Mouse (Mus musculus) ovary, postnatal 14 days (tissue): Measurements from ENCODE around the gene Mapkap1.

ENCODE experiments used
- DNase-seq: peaks from one replicate; pipeline ENCODE4 v3.0.0; 2022; ENCODE audit warnings: low spot score

Gene Mapkap1

DNA sequence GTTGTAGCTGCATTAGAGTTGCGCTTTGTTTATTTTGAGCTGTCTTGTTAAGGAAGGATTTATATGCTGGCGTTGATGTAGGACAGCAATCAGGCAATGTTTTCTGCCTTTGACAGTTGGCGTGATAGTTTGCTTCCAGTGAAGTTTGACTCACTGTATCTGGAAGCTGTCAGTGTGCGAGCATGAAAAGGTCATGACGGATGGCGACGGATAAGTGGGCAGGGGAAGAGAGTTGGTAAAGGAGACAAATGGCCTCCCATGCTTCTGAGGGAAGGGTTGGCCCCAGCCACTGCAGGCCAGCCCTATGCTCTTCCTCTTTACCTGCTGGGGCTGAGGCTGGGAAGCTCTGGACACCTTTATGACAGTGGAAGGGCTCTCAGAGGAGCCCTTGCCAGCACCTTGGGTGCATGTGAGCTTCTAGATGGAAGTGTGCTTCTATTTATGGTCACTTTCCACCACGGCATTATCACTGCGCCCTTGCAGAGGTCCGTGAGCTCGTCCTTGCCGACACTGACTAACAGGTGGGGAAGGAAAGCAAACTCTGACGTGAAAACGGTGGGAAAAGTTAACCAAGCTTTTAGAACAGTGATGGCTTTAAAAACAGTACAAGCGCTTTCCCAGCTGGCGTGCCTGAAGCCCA, 185.3 kb downstream of the Mapkap1 start:
- DNase-seq: no peak

DNA sequence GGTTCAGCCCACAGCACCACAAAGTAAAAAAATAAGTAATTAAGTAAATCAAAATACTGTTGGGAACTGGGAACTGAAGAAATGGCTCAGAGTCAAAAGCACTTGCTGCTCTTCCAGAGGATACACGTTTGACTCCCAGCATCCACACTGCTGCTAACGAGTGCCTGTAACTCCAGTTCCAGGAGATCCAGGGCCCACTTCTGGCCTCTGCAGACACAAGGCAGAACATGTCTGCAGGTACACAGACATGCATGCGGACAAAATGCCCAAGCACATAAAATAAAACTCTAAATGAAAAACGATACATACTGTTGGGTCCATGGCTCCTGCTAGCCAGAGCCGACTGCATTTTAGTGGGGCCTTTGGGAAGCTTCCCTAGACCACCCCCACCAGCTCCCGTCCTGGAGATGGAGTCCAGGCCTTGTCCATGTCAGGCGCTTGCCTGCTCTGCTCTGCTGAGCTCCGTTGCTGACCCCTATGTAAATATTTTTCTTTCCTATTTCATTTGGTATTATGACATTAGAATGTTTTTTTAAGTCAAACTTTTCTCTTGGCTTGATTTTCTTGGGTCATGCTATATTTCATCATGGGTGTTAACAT, 185.9 kb downstream of the Mapkap1 start:
- no peak for DNase-seq

DNA sequence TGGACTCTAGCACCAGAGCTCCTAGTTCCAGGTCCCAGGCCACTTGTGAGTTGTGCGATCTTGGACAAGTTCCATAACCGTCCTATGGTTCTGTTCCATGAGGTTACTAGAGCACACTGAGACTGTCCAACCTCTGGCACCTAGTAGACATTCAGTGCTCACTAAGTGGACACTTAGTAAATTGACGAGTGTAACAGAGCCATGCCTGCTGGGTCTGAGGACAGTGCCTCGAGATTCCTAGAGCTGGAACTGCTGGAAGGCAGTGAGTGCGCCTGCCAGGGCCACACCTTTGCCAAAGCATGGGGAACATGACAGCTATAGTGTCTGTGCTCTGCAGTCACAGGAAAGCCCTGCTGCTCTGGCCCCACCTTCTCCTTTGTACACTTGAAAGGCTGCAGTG, 187.4 kb downstream of the Mapkap1 start:
- DNase-seq: no peak

DNA sequence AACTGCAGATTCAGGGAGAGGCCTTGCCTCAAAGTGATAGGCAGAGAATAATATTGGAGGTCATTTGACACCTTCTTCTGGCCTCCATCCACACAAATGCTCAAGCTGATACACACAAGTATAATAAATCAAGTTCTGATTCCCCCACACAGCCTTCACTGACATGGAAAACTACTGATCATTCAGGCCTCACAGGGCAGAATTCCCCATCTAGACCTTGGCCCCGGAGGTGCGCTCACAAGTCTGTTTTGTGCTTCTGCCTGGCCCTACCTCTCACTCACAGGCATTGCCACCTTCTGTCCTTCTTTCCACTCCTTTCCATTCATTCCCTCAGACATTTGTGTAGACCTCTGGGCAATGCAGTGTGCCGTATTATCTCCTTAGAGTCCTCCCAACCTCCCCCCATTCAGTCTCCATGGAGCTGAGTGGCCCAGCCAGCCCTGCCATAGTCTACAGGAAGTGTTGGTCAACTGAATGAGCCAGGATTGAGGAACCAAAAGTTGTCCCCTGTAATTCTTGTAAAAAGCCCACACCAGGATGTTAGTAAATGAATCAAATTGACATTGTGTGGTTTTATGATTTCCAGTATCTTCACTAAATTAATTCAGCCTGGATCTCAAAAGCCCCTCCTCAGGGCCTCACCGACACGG, 193.2 kb downstream of the Mapkap1 start:
- DNase-seq: no peak

DNA sequence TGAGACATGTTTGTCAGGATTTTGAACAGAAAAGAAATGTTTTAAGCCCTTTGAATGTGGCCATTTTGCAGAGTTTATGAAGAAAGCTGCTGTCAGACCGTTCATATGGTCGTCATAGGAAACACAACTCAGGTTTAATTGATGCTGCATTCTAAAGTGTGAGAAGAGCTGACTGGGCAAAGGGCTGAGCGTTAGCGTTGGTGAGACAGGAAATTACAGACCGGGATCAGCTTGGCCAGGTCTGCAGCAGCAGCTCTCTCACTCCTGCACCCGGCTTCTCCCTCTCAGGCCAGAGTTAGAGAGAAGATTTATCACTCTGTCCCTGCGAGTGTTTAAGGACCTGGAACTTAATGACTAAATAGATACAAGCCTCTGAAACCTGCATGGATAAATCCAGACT, 194.2 kb downstream of the Mapkap1 start:
- DNase-seq: no peak

DNA sequence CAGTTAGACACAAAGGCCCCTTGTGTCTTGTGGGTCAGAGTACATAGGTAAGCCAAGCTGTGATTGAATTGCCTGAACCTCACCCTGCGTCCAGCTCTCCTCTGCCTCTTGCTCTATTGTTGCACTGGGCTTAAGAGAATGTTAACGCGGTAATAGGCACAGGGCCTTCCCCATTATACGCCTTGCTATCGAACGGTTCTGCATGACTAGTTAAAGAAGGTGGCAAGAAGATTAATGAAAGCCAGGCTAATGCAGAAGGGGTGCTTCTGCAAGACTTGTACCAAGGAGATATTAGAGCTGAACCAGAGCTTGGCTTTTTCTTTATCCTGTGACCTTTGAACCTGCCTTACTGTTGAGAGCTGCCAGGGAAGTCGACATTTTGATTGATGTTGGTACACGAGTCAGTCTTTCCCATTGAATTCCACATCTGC, 195.6 kb downstream of the Mapkap1 start:
- no peak for DNase-seq

DNA sequence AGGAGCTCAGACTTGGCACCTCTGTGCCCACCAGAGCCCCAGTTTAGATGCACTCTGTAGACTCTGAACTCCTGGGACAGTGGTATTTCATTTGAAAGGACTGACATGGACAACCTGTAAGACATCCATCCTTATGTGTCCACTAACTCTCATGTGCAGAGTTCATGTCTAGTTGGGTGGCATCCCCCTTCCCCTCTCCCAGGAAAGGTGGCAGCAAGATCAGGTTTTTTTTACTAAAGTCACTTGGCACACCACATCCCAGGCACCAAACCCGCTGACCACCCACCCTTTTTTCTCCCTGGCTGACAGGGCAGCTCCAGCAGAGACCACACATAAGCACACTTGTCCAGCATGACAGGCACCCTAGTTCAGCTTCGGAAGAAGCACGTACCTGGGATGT, 196.3 kb downstream of the Mapkap1 start:
- DNase-seq: no peak

DNA sequence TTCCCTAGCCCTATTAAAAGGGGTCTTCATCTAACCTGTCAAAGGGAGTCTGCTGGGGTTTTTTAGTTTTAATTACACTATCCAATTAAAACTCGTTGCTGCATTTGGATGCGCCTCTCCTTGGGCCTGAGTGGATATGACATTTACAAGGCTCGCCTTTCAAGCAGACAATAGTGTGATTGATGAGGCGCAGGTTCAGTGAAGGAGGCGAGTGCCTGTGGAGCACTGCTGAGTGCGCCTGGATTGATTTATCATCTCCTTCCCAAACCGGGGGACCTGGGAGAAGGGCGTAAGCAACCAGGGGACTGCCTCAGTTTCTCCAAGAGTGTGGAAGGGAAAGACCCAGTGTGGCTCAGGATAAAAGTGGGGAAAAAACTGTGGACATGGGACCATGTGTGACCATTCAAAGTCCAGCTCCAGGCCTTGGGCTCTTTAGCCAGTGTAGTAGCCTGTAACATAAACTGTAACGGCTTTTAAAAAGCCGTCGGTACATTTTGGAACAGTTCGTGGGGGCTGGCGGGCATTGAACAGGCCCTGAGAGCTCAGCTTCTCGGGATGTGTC, 197.2 kb downstream of the Mapkap1 start:
- DNase-seq: no peak

DNA sequence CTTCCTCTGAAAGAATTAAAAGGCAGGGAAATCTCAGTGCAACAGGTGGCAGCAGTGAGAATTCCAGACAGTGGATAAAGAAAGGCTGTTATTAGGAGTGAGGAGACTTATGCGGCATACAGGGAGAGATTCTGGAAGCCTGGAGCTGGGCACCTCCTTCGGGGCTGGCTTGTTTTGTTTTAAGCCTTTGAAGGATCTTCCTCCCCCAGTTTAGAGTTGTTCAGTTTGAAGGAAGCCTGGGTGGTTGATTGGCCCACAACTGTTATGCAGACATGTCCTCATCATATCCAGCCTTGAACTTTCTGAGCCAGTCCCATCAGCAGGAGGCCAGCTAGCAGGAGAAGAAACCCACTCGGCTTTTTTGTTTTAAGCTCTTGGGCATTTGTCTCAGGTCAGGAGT, 198.5 kb downstream of the Mapkap1 start:
- no peak for DNase-seq

DNA sequence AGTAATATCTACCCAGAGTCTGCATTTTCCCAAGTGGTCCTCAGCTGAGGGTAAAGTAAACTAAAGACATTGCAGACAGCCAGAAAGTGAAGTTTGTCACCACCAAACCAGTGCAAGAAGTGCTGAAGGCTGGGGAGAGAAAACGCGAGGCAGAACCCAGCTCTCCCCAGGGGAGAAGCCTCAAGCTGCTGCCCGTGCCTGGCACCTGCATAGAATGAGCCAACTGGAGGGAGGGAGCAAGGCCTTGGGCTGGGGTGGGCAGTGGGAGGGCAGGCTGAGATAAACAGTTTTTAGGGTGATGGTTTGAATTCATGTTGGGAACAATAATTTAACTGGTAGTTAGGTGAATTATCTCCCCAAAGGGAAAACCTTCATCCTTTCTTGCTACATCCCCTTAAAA, 202.3 kb downstream of the Mapkap1 start:
- no peak for DNase-seq

DNA sequence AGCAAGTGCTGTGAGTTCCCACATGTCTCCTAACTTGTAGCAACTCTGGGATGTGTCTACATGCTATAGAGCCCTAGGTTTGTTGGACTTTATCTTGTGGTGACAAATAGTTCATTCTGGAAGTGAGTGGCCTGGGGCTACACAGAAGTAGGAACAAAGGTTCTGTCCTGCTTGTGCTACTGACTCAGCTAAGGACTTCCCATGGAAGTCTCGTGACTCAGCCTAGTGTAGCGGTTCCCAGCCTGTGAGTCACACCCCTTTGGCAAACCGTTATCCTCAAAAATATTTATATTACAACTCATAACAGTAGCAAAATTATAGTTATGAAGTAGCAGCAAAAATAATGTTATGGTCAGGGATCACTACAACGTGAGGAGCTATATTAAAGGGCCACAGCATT, 202.9 kb downstream of the Mapkap1 start:
- no peak for DNase-seq

DNA sequence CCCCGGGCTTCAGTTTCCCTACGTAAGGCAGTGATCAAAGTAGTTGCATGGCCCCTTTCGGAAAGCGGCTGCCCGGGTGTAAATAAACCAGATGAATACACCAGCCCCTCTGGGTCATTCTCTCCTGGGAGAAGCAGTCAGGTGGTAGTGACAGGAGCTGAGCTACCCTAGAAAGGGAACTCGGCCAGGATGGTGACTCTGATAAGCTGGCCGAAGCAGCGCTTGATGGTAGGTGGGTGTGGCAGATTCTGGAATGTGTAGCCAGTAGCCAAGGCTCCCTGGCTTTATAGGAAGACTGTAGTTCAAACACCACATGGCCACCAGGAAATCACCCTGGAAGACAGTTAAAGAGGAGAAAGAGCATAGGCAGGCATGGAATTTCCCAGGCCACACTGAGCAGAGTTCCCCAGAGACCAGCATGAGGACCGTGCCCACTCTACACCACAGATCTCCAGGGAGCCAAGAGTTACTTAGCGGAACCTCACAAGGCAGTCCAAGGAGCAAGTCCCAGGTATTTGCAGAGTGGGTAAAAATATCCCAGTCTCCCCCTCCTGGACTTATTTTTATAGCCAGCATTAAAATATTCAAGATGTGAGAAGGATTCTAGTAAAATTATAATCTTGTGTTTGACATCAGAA, 214.3 kb downstream of the Mapkap1 start:
- DNase-seq: no peak

DNA sequence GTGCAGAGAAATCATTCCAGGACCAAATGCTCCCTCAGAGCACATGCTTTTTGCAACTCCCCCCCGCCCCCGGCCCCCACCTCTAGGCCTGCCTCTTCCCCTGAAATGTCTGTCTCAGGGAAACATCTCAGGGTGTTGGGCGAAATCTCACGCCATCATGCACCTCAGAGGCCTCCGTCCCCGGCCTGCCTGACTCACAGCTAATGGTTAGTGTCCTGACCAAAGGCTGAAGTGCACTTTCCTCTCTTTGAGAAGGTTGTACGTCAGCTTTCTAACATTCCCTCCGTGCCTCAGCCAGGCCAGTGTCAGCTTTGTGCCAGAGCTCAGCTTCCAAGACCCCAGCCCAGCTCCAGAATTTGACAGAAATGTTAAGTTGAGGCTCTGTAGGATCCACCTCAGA, 214.9 kb downstream of the Mapkap1 start:
- DNase-seq: no peak

DNA sequence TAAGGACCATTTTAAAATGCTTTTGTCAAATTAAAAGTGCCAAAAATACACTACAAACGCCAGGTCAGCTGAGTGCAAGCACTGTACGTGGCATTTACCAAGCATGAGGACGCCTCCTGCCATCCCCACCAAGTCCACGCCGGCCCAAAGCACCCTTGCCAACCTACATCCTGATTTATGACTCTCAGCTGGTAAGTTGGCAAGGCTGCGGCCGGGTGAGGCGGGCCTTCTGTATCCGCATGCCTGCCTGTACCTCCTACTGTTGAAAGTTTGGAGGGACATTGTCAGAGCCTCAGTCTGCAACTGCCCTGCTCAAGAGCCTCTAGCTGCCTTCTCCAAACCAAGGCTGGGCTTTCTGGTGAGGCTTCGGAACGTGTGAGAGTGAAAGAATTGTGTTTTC, 215.9 kb downstream of the Mapkap1 start:
- DNase-seq: no peak

DNA sequence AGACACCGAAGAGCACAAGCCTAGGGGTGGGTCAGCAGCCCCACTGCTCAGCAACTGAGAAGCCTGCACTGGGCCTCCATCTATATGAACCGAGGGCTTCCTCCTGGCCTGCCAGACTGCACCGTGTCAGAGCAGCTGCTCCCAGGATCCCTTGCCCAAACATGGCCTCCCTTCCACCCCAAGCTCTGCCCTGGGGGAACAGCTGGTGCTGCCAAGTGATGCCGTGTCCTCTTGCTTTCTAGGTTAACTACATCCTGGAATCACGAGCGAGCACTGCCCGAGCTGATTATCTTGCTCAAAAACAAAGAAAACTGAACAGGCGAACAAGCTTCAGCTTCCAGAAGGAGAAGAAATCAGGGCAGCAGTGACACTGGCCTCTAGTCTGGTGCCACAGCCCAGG, 216.6 kb downstream of the Mapkap1 start:
- DNase-seq: no peak

DNA sequence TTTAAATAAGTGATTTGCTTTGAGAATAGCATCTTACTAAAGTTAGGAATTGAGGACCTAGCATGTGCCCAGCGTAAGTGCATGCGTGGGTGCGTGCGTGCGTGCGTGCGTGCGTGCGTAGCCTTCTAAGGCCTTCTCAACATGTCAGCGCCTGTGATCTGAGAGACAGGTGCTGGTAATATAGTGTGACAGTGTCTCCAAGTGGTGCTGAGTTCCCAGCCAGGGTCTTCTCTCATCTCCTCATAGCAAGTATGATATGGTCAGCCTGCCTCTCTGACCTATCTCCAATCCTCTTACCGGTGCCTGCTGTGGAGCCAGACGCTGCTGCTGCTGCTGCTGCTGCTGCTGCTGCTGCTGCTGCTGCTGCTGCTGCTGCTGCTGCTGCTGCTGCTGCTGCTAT, 217.5 kb downstream of the Mapkap1 start:
- no peak for DNase-seq

DNA sequence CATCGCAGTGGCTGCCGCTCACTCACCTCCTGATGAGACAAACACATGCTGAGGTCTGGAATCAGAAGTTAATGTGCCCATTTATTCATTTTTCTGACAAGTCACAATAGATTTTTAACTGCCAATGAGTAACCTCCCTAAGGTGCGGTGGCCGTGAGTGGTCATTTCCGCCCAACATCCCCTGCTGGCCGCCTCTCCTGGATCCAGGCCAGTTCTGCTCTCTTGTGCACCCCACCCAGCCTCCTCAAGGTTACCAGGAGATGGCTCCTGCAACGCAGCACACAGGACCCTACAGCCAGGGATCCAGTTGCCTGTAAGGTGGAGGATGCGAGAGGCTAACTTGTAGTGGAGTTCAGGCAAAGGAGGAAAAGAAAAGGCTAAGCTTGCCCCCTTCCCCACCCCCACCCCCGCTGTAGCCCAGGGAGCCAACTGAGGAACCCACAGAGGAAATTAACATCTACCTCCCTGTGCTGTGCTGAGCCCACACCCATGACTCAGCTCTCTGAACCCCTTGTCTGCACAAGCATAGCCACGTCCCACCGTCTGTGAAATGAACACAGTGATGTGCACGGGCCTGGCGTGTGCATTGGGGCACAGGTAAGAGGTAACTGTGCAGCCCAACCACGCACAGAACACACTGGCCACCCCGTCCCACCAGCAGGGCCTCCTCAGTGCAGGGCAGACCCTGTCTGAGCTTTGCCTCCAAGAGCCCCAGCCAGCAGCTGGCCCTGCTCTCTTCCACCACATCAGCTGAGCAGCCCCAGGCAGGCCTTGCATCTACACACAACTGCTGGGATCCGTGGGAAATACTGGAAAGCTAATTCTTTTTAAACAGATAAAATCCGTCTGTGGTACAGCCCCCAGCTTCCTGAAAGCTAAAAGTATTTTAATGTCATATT, 221.0 kb downstream of the Mapkap1 start:
- no peak for DNase-seq

DNA sequence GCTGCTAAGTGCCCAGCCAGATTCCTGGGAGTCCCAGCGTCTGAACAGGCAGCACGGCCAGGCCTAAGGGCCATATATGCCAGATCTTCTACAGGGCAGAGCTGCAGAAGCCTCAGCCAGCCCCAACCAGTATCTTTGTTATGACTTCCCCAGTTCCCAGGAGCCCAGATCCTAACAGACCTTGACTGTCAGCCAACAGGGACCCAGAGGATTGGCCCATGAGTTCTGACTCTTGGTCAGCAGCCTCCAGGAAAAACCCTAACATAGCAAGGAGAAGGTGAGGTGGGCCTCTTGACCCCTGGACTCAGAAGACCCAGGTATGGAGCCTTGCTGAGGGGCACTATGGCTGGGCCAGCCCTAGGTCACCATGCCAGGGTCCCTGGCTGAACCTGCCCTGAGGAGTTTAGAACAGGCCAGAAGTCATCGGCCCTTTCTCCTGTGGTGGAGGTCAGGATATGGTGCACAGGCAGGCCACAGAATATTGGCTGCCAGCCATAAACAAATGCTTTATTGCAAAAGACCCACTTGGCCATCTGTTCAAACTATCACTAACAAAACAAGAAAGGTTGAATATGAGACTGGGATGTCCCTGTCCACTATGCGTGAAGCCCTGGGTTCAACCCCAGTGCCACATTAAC, 222.5 kb downstream of the Mapkap1 start:
- DNase-seq: no peak

DNA sequence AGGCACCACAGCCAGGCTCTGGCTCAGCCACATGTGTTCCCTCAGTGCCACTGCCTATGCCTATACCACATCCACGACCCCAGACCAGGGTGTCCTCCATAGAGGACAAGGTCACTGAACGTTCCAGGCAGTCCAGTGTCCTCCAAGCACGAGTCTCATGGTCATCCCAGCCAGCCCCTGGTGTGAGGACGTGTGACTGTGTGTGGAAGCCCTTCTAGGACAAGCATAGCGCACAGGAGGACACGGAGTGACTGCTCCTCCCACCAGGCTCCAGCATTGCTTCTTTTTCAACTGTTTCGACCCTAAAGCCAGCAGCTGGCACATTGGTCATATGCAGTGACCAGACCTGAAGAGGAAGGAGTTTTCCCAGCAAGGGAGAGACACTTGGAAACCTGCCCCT, 223.2 kb downstream of the Mapkap1 start:
- DNase-seq: no peak

DNA sequence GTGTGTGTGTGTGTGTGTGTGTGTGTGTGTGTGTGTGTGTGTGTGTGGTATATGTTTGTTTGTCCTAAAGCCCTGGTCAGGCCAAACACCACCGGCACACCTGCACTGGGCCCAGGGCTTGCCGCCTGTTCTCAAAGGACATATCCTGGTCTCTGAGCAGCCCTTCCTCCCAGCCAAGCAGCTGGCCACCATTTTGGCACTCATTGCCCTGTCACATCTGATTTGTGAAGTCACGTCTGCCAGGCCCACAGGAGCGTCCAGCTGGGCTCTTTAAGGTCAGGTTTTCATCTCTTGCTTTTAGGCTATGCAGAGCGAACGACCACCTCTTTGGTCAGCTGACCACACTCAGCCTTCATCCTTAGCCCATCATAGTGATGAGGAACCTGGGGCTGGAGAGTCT, 223.9 kb downstream of the Mapkap1 start:
- DNase-seq: no peak

DNA sequence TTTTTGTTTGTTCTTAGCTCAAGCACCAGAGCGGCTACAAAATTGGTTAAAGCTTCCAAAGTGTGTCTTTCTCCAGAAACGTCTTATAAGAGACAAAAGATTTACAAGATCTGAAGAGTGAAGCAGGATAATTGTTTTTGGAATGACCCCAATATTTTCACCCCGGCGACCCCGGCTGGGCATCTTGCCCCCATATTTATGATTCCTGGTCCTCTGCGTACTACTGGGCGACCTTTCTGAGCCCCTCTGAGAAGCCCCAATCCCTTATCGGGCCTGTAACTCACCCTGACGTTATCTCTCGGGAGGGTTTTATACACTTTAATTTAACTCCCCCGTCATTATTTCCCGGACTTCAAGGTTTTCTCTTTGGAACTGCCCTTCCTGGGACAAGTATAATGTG, 225.5 kb downstream of the Mapkap1 start:
- DNase-seq: no peak
